Comparison of ENCODE assay signal across 11 mouse cellular contexts in the genomic region with DNA sequence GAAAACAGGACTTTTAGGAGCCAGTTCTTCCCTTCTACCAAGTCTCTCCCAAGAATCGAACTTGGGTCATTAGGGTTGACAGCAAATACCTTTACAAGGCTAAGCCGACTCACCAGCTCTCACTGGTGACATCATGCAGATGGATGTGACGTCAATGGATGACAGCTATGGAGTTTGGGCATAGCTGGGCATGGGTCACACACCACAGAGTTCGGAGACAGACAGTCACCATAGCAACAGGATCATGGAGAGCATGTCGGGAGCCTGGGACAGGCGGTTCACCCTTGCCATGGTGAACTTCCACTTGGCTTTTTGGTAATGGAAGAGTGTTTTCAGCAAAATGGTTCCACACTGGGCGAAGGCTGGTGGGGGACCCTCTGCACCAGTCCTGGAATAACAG.
DNase-seq lines count a peak whose midpoint lies in the region; ATAC-seq and TF ChIP-seq lines count a peak whose summit lies in the region.
"Had no signal": no experiment of that assay in that cellular context is flagged by ENCODE, and none has a peak within 500 bp of the region (broad histone marks: within the 10 kb centered on the region; RNA-seq: fewer than 3 reads in every experiment).

No protein-coding gene starts in this region.

- peaks cover 13% of the 10 kb centered on the region for H3K4me1 ChIP-seq in stomach, embryonic 16.5 days (ENCODE audit: control insufficient read depth, insufficient read depth, low read length)
- H3K4me1 ChIP-seq in stomach, postnatal 0 days (replicated peaks; ENCODE audit: control insufficient read depth, insufficient read depth): no peaks in the 10 kb centered on the region
- peaks cover 33% of the 10 kb centered on the region for H3K4me1 ChIP-seq in hindbrain, embryonic 12.5 days
- peaks cover 30% of the 10 kb centered on the region for H3K4me1 ChIP-seq in midbrain, embryonic 12.5 days

- H3K4me2 ChIP-seq in stomach, embryonic 16.5 days (ENCODE audit: low read depth, low read length): no peak overlapping the region
- H3K4me2 ChIP-seq in stomach, postnatal 0 days (replicated peaks; ENCODE audit: low read depth): no peak overlapping the region
- no peak overlapping the region for H3K4me2 ChIP-seq in hindbrain, embryonic 12.5 days (replicated peaks)
- no peak overlapping the region for H3K4me2 ChIP-seq in midbrain, embryonic 12.5 days (replicated peaks)

- WGBS in stomach, embryonic 16.5 days: 70% methylated on average over 7 of the region's 7 CpGs
- WGBS in stomach, postnatal 0 days: 76% methylated on average over 7 of the region's 7 CpGs
- WGBS in hindbrain, embryonic 12.5 days: 41% methylated on average over 7 of the region's 7 CpGs
- WGBS in midbrain, embryonic 12.5 days: 50% methylated on average over 7 of the region's 7 CpGs

- no peak overlapping the region for H3K9ac ChIP-seq in stomach, embryonic 16.5 days (ENCODE audit: low read length)
- no peak overlapping the region for H3K9ac ChIP-seq in stomach, postnatal 0 days (ENCODE audit: low read length)
- H3K9ac ChIP-seq in hindbrain, embryonic 12.5 days: no peak overlapping the region
- H3K9ac ChIP-seq in midbrain, embryonic 12.5 days (replicated peaks): no peak overlapping the region

- H3K9me3 ChIP-seq in stomach, embryonic 16.5 days (replicated peaks; ENCODE audit: control insufficient read depth, low read length): no peaks in the 10 kb centered on the region
- no peaks in the 10 kb centered on the region for H3K9me3 ChIP-seq in stomach, postnatal 0 days (ENCODE audit: control insufficient read depth, low read length)
- H3K9me3 ChIP-seq in hindbrain, embryonic 12.5 days (replicated peaks): no peaks in the 10 kb centered on the region
- H3K9me3 ChIP-seq in midbrain, embryonic 12.5 days: no peaks in the 10 kb centered on the region

- ATAC-seq in stomach, embryonic 16.5 days (ENCODE audit: insufficient read depth, low FRiP score): no peak
- no peak for ATAC-seq in stomach, postnatal 0 days (ENCODE audit: low FRiP score, low TSS enrichment)
- ATAC-seq in hindbrain, embryonic 12.5 days (ENCODE audit: low FRiP score): peak; percentile 55
- peak; percentile 47; the same call in 1 of the 2 replicates for ATAC-seq in midbrain, embryonic 12.5 days (ENCODE audit: low FRiP score, low read depth)

- no peak for TF ChIP-seq CTCF in stomach, postnatal 0 days (IDR thresholded peaks at IDR 0.05; ENCODE audit: low read depth)

- peak overlapping the region; percentile 33; the same call in 1 of the 2 replicates for H3K27ac ChIP-seq in stomach, embryonic 16.5 days (ENCODE audit: low read length)
- H3K27ac ChIP-seq in stomach, postnatal 0 days (replicated peaks): no peak overlapping the region
- H3K27ac ChIP-seq in hindbrain, embryonic 12.5 days: peak overlapping the region; percentile 84; the same call in 1 of the 2 replicates
- peak overlapping the region; percentile 73 for H3K27ac ChIP-seq in midbrain, embryonic 12.5 days (replicated peaks)

- H3K4me3 ChIP-seq in stomach, embryonic 16.5 days (replicated peaks; ENCODE audit: low read length): no peak overlapping the region
- H3K4me3 ChIP-seq in stomach, postnatal 0 days (ENCODE audit: low read depth, low read length): no peak overlapping the region
- no peak overlapping the region for H3K4me3 ChIP-seq in hindbrain, embryonic 12.5 days
- H3K4me3 ChIP-seq in midbrain, embryonic 12.5 days: no peak overlapping the region

- no peaks in the 10 kb centered on the region for H3K27me3 ChIP-seq in stomach, embryonic 16.5 days (ENCODE audit: control insufficient read depth, insufficient read depth, low read length)
- H3K27me3 ChIP-seq in stomach, postnatal 0 days (ENCODE audit: control insufficient read depth, insufficient read depth, low read length): no peaks in the 10 kb centered on the region
- peaks cover 10% of the 10 kb centered on the region for H3K27me3 ChIP-seq in hindbrain, embryonic 12.5 days
- peaks cover 46% of the 10 kb centered on the region for H3K27me3 ChIP-seq in midbrain, embryonic 12.5 days

- DNase-seq in stomach, postnatal 0 days (ENCODE audit: low spot score): no peak
- DNase-seq in retina, postnatal 1 day: peak; percentile 69
- no peak for DNase-seq in cerebellum, postnatal 14 days
- no peak for DNase-seq in ovary, adult 18-20 months (ENCODE audit: low spot score)
- DNase-seq in right cerebral cortex, adult 18-20 months: no peak
- DNase-seq: kidney, adult 18-20 months; lung, adult 18-20 months; thymus, postnatal 25 days had no signal

- H3K36me3 ChIP-seq in stomach, embryonic 16.5 days (ENCODE audit: control insufficient read depth, insufficient read depth, low read length): no peaks in the 10 kb centered on the region
- no peaks in the 10 kb centered on the region for H3K36me3 ChIP-seq in stomach, postnatal 0 days (ENCODE audit: control insufficient read depth, insufficient read depth, low read length)
- H3K36me3 ChIP-seq in hindbrain, embryonic 12.5 days: no peaks in the 10 kb centered on the region
- H3K36me3 ChIP-seq in midbrain, embryonic 12.5 days: no peaks in the 10 kb centered on the region

- no peak for TF ChIP-seq EP300 in stomach, postnatal 0 days (optimal IDR thresholded peaks at IDR 0.05)

Comparison
In these comparisons a context has a peak if more than half of its experiments do, and no peak if none do; other contexts are left out.
1. ATAC-seq: peak in hindbrain, embryonic 12.5 days (single experiment) and midbrain, embryonic 12.5 days (single experiment); none in stomach, embryonic 16.5 days (single experiment) and stomach, postnatal 0 days (single experiment).